Mouse (Mus musculus): Measurements from ENCODE around the gene Dbil5.

Gene Dbil5

DNA sequence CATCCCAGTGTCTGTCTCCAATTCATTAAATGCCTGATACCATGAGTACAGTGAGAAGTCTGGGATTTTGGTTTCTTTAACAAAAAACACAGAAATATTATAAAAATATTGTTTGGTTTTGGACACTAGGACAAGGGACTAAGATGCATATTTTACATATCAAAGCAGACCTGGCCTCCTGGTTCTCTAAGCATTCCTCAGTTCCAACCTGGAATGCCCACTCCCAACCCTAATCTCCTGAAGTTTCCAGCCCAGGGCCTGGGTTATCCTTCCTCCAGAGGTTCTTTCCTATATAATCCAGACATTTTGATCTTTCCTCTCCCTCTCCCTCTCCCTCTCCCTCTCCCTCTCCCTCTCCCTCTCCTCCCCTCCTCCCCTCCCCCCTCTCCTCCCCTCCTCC is 7.6 kb downstream of the Dbil5 start:
- DNase-seq (ENCODE audit: low read depth, low spot score): no peak

DNA sequence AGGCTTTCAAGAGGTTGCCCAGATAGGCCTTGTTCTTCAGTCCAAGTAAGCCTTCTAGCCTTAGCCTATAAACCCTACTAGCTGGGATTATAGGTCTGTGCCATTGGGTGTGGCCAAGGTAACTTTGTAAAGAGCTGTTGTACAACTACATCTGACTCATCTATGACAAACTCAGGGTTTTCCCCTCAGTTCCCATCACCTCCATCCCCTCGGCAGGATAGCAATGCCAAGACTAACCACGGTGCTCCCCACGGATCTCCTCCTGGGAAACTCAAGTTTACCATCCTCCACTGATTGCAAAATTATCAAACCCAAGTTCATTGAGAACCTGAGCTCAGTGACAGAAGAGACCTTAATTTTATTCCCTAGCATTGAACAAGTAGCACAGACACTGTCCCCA is 18.7 kb downstream of the Dbil5 start:
- no peak for DNase-seq (ENCODE audit: low read depth, low spot score)

DNA sequence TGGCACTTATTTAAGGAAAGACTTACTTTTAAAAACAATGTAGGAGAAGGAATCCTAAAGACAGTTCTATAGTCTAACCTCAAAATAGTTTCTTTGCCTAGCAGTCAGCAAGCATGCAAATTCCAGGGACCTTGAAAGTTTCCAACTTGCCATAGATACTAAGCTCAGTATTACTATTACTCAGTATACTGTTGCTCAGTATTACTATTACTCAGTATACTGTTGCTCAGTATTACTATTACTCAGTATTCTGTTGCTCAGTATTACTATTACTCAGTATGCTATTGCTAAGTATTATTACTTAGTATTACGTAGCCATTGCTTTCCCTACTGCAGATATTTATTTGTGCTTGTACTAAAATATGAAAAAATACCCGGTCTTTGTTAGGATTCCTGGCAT is 22.3 kb downstream of the Dbil5 start:
- DNase-seq (ENCODE audit: low read depth, low spot score): no peak

DNA sequence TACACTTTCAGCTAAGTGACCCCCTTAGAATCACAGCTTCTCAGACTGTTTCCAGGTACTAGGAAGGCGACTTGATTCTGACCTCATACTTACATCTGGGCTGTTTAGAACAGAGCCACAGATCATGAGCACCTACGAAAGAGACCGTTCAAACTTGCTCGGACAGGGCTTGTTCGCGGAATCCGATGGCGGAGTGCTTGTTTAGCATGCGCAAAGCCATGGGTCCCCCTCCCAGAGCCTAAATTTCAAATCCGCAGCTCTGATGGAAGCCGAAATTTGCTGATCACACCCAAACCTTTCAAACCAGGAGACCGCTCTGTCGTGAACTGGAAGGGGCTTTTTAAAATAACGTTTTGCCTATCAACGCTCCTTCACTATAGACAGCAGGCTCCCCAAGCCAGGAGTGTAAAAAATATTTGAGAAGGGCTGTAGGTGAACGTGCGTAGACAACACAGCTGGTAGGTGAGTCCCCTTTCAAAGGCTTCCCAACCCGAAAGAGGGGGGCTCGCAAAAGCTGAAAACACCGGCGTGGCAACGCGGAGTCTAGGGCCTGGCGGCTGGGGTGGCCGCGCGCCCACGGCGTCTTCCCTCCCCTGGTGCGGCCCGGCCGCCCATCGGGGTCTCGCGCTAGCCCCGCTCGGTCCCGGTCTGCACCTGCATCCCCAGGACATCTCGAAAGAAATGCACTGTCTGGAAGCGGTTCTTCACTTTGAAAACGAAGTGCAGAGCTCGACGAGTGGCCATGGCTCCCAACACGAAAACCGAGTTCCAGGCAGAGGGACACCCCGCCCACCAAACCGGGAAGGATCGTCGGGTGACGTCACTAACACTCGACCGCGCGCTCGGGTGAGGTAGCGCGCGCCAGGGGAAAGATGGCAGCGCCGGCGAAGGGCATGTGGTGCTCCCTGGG is 25.7 kb downstream of the Dbil5 start, which contains the start of the genes Mrm3 and Glod4:
Gene Mrm3, plus strand, starts transcription at position 815 of the 910 bp plus-strand sequence.
Gene Glod4, minus strand, starts transcription at position 825 of the 910 bp plus-strand sequence.
- peak; percentile 75 for DNase-seq (ENCODE audit: low read depth, low spot score)

DNA sequence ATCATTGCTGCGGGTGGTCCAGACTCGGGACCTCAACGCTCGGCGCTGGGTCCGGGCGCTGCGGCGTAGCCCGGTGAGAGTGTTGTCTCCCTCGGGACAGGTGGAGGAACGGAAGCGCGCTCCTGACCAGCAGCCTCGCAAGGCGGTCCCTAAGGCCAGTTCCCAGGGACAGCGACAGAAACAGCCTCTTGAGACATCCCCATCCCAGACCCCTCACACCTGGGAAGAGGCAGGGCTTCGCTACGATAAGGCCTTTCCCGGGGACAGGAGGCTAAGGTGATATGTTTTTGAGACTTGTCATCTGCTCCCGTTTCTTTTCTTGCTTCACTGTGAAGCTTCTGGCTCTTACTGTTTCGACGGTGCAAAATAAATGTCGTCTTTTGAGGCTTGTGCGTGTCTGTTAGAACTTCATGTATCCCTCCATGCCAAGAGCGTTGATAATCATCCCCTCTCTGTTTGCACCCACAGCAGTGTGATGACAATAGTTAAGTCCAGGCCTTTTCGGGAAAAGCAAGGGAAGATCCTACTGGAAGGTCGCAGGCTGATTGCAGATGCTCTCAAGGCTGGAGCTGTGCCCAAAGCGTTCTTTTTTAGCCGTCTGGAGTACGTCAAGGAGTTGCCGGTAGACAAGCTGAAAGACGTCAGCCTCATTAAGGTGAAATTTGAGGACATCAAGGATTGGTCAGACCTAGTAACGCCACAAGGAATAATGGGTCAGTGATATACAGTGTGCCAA is 26.6 kb downstream of the Dbil5 start:
- no peak for DNase-seq (ENCODE audit: low read depth, low spot score)

DNA sequence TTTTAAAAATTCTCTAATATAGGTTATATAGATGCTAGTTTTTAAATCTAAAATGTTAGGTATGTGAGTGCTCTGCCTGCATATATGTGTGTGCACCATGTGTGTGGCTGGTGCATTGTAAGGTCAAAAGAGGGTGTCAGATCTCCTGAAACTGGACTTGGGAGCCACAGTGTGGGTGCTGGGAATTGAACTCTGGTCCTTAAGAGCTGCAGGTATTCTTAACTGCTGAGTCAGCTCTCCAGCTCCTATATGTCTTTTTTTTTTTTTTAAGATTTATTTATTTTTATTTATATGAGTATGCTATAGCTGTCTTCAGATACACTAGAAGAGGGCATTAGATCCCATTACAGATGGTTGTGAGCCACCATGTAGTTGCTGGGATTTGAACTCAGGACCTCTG is 29.0 kb downstream of the Dbil5 start:
- no peak for DNase-seq (ENCODE audit: low read depth, low spot score)

DNA sequence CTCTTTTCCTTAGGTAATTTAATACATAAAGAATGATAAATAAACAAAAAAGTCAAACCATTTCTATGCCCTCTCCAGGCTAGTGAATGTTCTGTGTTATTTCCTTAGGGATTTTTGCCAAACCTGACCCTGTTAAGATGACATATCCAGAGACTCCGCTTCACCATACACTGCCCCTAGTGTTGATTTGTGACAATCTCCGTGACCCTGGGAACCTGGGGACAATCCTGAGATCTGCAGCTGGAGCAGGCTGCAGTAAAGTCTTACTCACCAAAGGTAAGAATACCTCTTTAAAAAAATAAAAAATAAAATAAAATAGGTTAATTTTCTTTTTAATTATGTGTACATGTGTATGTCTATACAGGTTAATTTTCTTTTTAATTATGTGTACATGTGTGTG is 29.8 kb downstream of the Dbil5 start:
- DNase-seq (ENCODE audit: low read depth, low spot score): no peak

DNA sequence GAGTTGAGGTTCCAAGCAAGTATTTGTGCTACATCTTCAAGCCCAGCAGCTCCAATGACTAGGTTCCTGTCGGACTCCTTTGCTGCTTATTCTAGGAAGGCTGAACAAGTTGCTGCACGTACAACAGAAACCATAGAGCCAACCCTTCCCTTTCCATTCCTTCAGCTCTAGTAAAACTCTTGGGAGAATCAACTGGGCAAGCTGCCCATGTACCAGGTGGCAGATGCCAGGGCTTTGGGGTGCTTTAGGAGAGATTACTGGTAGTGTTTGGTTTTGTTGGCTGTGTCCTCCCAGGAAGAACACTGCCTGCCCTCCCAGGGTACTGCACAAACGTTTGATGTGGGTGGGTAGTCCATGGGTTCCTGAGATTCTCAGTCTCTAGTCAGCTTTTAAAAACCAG is 34.6 kb downstream of the Dbil5 start:
- DNase-seq (ENCODE audit: low read depth, low spot score): no peak

DNA sequence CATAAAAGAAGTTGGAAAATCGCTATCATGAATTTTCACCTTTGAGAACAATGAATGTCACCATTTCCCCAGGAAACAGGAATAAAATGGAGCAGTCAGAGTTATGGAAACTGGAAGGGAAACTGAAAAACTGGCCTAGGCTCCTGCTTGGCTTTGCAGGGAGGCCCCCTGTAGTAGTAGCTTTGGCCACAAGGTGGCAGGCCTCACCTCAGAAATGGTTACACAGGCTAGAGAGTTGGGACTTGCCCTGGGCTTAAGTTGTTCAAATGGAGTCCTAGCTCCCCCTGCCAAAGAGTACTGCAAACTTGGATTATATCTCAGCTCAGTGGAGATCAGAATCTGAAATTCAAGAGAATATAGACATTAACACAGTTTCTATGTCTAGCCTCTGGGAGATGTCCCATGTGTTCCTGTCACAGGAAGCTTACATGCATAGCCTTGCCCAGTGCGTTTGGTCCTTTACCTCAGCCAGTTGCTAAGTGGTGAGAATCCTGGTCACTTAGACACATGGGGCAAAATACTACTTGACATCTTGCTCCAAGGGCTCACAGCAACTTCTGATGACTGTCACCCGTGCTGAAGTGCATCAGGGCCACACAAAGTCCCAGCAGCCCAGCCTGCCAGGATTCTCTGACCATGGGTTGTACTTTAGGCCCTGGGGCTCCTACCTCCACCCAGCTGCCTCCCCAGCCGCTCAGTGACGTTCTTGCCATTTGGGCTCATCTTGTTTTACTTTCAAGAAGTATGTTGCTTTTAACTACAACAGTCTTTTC is 35.9 kb downstream of the Dbil5 start:
- no peak for DNase-seq (ENCODE audit: low read depth, low spot score)

DNA sequence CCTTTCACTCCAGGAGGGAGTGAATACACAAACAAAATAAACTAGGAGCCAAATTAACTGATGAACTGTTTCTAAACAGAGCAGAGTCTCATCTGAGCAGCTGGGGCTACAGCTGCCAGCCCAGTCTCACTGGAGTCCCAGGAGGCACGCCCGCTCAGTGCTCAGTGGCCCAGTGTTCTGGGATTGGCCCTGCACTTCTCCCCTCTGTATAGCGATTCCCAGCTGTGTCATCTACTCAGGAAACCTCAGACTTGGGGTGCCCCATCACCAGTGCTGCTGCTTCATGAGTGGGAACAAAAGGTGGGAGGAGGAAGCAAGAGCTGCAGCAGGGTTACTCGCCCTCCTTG is 36.5 kb downstream of the Dbil5 start:
- DNase-seq (ENCODE audit: low read depth, low spot score): no peak

DNA sequence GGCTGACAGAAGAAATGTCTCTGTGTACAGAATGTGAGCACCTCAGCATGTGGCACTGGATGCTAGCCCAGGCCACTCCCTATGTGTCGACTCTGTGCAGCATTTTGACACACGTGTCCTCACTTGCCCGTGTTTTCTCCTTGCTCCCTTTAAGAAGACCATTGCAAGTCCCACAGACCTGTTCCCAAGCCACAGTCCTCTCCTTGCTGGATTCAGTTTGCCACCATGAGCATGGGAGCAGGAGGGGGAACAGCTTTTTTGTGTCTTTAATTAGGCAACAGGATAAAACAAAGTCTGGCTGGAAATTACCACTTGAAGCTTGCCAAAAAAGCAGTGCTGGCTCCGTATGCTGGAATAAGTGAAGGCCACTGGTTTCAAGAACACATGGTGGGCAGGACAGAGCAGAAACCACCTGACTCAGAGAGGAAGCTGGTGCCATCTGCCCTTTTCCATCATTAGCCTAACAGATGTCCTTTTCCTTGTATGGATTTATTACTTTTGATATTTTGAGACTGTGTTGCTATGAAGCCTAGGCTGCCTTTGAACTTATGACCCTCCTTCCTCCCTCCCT is 38.1 kb downstream of the Dbil5 start:
- no peak for DNase-seq (ENCODE audit: low read depth, low spot score)

DNA sequence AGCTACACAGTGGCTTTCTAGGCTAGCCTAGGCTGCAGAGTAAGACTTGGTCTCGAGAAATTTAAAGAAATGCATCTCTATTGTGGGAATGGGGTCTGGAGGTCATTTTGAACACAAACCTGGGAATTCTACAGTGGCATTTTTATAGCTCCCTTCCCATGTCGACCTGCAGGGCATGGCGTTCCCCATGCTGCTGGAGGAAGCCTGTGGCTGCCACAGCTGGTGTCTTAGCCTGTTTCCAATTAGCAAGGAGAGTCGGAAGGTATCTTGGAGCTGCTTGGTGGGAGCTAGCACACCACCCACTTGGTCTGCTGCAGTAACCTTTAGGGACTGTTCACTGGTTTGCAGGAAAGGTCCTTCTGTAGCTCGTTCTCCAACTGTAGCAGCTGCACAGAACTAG is 38.7 kb downstream of the Dbil5 start:
- DNase-seq (ENCODE audit: low read depth, low spot score): no peak

DNA sequence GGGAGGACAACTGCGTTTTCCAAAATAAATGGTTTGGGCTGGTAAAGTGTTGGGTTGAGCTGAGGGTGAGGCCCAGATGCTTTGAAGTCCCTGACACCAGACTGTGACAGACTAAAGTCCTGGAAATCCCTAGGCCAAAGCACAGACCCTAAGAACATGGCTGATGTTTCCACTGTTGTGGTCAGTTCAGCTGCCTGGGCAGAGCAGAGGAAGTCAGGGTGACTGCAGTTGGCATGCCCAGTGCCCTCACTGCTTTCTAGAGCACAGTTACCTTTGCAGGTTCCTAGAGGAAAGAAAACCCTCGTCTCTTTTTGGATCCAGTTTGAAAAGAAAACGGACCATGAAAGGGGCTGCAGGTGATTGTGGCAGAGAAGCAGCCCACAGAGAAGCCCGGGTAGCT is 40.0 kb downstream of the Dbil5 start:
- no peak for DNase-seq (ENCODE audit: low read depth, low spot score)

DNA sequence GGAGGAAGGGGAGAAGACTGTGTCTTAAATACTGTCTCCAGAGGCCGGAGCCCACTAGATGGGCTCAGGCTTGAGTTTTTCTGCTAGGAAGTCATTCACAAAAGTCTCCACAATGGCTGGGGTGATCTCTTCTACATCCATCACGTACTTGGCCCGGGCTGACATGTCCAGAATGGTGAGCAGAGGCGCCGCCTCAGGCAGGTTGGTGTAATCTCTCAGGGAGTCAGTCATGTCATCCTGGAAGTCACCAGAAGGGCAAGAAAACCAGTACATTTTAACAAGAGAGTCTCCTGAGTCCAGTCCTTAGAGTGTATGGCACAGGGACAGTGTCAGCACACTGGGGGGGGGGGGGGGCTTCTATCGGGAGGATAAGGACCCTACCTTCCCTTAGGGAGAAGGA is 41.1 kb downstream of the Dbil5 start:
- no peak for DNase-seq (ENCODE audit: low read depth, low spot score)

DNA sequence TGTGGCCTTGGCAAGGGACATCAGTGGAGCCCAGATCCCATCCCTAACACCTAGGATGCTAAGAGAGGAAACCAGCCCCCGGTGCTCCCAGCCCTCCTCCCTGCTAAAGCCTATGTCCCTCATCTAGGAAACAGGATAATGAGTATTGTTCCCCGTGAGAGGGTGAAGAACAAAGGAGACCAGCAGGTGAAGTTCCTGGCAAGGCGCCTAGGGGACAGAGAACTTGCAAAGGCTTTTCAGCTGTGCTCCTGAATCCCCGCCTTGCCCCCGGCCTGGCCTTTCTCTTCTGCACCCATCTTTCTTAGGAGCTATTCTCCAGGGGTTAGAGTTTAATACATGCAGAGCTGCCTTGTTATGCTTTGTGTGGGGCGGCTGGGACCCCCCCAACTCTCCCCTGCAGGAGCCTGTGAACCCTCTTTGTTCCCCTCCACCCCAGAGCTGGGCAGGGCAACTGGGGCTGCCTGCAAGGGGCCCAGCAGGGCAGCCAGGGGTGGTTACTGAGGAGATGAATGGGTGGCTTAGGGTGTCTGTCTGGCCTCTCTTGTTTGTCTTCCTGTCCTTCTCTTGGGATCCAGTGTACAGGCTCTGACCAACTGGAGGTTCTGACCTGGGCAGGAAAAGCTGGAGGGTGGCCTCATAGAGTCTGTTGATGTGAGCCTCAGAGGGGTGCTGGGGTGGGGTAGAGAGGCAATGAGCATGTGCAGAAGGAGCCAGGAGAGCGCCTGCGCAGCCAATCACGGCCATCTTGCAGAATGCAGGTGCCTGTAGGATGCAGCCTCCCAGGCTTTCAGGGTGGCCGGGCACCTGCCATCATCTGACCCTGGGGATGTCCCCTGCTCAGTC is 43.0 kb downstream of the Dbil5 start:
- DNase-seq (ENCODE audit: low read depth, low spot score): no peak

DNA sequence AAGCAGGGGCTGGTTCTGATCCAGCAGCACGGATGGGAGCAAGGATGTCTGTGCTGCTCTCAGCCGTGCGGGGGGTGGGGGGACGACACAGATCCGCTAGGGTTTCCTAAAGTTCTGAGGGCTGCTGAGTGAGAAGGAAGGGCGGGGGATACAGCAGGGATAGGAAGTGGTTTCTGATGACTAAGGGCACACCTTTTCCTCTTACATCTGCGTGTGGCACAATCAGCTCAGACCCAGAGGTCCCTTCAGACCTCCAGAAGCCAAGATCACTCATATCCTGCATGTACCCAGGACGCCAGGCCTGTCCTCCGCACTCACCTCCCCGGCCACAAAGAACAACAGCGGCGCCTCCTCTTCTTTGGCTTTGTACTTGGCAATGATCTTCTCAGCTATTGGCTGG is 43.8 kb downstream of the Dbil5 start:
- no peak for DNase-seq (ENCODE audit: low read depth, low spot score)

DNA sequence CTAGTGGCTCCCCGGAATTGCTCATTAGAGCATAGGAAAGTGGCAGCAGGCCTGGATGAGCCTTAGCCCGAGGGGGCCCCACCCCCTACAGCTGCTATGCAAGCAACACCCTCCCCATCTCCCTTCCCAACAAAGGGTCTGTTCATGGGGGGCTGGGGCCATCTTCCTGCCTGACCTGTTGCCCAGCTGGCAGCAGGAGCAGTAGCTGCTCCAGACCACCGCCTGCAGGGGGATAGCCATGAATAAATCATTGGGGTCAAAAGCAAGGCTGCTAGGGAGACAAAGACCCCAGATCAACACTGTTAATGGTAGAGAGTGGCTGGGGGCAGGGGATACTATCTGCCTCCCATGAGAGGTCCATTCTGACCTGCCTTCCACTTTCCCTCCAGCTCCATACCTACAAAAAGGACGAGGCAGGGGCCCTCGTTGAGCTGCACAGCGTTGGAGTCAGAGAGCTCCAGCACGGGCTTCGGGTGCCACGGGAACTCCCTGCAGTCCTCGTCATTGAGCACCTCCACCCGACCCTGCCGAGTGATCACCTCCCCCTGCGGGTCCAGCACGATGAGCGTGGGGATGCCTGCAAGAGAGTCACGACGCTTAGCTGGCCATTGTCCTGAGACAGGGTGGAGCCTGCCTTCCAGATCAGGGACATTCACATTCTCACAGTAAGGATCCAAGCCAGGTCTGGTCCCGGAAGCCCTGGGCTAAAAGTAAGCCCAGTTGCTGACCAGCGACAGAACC is 45.4 kb downstream of the Dbil5 start:
- DNase-seq (ENCODE audit: low read depth, low spot score): no peak

DNA sequence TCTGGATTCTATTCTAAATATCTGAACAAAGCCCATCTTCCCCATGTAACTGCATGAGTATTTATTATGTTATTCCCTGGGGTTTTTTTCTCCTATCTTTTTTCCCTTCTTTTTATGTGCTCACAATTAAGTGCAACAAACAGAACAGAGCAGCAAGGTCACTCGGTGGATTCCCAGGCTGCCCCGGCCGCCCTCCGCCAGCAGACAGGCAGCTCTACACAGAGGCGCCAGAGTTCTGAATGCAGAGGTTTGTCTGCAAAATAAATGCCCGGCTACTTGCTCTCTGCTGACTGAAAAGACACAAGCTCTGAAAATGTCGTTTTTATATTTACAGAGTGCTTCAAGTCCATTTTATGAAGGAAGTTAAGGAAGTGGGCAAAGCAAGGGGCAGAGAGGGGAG is 50.1 kb downstream of the Dbil5 start:
- DNase-seq (ENCODE audit: low read depth, low spot score): no peak

DNA sequence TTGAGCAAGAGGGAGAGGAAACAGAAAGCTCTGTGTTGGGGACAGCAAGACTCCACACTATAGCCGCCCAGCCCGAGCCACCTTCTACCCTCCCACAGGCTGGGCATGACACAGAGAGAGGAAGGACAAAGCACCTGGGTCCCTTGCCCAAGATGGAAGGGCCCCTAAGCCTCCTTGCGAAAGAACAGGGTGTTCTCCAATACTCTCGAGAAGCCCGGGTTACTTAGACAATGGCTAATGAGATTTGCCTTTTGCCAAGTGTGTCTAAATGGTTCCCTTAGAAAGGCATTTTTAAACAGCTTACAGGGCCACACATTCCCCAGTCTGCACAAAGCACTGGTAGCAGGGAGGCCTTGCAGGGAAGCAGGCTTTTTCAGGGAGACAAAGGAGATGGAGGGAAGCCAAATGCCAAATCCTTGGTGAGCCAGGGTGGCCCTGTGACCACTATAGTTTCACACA is 50.6 kb downstream of the Dbil5 start:
- DNase-seq (ENCODE audit: low read depth, low spot score): no peak

All from c-Kit-negative CD71-positive TER-119-positive erythroid progenitor cells, embryonic 14.5 days (primary cell).